Mouse (Mus musculus) olfactory bulb, adult 2 months (tissue): ENCODE results near the gene Notch4.

Source experiments
- CTCF ChIP-seq: fragments of 200-500 bp; IDR thresholded peaks from 2 replicates; pipeline ENCODE4 v1.5.1; 2012; ENCODE audit warnings: low read depth, mild to moderate bottlenecking, low read length, moderate library complexity; ENCODE audit not compliant: insufficient read depth
- POLR2A ChIP-seq: fragments of 200-500 bp; IDR thresholded peaks from 2 replicates; pipeline ENCODE4 v1.6.1; 2012; ENCODE audit warnings: mild to moderate bottlenecking, low read depth, low read length, moderate library complexity; ENCODE audit not compliant: insufficient read depth

DNA sequence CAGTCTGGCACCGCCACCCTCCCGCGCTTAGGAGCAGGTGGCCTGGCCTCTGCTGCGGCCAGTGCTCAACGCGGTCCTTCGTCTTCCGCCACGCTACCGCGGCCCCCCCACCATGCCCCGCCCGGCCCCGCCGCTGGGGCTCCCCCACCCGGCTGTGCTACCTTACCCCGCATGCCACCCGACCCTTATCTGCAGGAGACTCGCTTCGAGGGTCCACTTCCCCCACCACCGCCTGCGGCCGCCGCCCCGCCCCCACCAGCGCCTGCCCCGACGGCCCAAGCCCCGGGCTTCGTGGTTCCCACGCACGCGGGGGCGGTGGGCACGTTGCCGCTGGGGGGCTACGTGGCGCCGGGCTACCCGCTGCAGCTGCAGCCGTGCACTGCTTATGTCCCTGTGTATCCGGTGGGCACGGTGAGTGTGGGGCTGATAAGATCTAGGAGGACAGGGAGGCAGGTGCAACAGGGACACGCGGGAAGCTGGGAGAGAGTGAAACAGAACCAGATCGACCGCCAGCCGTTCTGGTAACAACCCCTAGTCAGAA is 66.8 kb downstream of the Notch4 start:
- no peak for TF ChIP-seq POLR2A
- no peak for TF ChIP-seq CTCF
